Mouse (Mus musculus) kidney, adult 11 months (tissue): ENCODE measurements at regions not wholly inside any gene's neighbourhood (a gene's known extent, or its start where the extent isn't known, plus 50 kb on each side); places are given as distances from the start of the nearest gene placed in this dataset.

Experiments
- DNase-seq: peaks from one replicate; pipeline ENCODE4 v3.0.0; 2022

DNA sequence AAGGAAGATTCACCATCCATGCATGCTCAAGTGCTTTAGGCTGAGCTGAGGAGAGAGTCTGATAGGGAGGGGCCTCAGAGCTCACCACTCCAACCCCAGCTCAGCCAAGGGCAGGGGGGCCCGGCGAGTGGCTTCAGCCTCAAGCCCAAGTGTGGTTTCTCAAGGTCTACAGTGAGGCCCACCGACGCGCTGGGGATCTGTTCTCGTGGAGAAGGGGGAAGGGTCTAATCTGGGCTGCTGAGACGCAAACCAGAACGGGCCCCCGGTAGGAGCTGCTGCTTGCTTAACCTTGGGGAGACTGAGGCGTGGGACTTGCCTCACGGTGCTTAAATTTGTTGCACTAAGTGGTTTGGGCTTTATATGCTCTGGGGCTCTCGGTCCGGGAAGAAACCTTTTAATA is 70.9 kb downstream of the Asb1 start:
- no peak for DNase-seq

DNA sequence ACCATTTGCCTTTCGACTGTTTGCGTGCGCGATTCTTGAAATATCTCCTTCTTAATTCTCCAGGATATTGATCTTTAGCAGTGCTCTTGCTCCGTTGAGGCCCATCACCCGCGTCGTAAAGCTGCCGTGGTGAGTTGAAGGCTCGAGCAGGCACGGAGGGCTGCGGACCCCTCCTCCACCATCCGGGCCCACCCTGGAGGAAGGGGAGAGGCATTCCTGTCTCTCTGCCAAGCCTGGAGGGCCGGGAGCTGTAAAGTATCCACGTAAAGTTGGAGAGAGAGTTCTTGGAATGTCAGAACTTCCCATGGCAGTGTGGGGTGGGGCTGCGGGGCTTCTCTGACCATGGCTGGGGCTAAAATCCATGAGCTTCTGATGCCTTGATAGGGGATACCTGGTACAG is 71.3 kb downstream of the Asb1 start:
- no peak for DNase-seq

DNA sequence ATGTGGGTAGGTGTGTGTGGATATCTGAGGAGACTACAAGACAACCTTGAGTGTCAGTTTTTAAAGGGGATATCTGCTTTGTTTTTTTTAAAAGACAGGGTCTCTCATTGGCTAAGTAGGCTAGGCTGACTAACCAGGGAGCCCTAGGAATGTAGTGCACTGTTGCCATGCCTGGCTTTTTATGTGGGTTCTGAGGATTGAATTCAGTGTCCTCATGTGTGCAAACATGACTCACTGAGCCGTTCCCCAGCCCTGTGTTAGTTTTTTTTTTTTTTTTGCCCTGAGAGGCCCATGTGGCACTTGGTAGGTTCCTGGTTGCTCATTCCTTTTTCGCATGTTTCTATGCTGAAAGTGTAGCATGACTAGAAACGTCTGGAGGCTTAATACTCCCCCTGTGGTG is 72.6 kb downstream of the Asb1 start:
- DNase-seq = no peak

DNA sequence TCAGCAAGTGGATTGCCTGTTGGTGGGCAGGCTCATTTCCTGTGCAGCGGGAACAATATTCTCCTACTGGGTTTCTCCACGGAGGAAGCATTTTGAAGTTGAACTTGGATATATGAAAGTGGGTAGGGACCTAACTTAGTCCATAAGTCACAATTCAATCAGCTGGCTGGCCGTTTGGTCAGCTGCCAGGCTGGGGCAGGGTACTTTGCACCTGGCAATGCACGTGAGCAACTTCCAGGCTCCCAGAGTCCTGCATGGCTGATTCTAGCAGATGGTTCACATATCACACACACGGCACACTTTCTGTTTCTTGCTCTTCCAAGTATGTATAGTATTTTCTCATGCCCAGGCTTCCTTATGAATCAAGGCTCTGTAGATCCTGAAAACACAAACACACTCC is 75.1 kb downstream of the Asb1 start:
- peak; percentile 59 for DNase-seq

DNA sequence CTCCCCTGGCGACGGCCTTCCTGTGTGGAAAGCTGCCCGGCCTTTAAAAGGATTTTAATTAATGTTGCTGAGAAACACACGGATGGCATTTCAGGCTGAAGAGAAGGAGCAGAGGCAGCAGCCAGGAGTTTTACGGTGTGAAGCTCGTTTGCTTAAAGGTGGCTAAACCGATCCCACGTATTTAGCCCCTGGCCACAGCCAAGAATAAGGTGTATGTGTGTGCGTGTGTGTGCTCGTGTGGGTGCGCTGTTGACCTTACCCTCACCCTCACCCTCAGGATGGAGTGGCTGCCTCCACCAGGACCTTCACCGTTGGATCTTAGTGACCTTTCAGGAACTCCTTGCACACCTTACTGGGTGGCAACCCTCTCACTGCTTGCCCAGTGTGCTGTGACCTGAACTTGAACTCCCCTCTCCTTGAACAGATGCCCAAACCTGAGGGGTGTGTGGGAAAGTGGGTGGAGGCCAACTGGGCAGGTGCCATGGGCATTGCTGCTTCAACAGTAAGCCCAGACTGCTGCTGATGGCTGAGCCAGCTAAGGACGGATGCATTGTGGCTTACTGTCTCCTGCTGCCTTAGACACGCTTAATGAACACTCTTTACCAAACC is 78.3 kb downstream of the Asb1 start:
- peak; percentile 52 for DNase-seq

DNA sequence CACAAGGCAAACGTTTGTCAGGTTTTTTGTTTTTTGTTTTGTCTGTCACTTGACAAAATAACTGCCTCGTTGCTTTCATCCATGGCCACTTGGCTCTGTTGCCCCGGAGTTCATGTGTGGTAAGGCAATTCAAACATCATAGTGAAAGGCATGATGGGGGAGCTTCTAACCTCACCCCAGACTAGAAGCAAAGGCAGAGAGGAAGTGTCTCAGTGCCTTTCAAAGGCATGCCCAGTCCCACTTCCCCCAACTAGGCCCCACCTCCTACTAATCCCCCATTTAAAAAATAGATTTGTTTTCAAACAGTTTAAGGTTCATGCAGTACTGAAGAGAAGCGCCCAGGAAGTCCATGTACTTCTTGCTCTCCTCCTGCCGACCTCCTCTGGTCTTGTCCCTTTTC is 80.8 kb downstream of the Asb1 start:
- DNase-seq = no peak

DNA sequence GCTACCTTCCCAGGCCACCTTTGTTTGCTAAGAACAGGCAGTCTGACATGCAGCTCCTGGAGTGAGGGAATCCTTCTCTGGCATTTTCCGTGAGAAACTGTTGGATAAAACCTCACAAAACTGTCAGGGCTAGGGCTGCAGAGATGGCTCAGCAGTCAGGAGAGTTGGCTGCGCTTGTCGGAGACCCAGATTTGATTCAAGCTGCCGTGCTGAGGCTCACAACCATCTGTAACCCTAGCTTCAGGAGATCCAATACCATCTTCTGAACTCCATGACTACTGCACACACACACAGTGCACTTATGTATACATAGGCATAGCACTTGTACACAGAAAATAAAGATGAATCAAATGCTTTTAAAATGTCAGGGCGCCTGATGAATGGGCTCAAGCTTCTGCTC is 82.5 kb downstream of the Asb1 start:
- no peak for DNase-seq

DNA sequence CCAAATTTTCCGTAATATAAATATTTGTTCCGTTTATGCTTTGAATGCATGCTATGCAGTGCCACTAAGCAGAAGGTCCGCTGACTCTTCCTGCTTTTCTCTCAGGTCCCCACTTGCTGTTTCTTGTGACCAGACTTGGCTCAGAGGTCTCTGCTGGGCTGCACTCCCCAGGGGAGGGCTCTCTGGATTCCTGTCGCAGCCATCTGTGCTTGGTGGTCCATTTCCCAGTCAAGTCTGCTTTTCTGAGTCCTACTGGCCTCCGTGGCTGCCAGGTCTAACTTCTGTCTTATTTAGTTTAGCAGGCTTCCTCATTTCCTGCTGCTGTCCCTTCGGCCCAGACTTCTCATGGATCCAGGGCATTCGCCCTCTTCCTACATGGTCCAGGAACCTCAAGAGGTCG is 83.7 kb downstream of the Asb1 start:
- DNase-seq = no peak

DNA sequence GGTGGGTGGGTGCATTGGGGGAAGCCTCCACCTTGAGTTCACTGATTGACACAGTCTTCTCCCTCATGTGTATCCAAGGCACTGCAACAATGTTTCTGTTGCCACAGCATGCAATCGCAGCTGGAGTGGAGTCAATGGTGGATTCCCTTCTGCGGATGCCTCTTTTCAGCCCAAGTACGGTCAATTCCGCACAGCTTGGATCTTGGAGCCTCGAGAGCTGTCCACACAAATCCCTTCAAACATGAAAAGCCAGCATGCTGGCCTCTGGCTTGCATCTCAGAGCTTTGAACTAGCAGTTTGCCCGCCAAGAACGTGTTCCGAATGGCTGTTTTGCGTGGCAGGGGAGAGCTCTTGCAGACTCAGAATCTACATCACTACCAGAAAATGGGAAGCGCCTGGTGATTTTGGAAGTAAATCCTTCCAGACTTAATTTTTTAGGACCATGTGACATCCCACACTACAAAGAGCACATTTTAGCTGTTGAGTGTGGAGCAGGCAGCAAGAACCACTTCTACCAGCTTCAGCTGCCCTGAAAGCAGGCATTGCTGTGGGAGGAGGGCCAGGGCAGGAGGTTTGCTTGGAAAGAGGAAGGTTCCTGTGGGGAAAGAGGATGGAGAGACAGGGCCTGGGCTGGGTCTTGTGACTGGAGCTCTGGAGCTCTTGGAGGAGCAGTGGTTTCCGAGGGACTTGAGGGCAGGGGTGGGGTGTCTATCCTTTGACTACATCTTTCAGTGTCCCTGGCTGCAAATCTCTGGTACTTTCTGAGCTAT is 84.4 kb downstream of the Asb1 start:
- no peak for DNase-seq

DNA sequence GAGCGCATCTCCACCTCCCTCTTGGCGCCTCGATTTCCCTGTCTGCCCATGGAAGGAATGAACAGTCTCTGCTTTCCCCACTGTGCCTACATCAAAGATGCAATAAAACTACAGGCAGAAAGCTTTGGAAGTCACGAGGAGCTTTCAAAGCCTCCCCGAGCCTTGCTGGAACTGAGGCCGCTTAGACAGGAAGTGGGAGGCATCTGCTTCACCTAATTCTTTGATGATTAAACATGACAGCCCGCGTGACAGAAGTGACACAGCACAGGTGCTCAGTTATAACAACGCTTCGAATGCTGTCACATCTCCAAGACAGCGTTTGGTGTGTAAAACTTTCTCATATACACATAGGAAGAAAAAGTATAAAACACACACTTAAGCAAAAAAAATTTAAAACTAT is 85.7 kb downstream of the Asb1 start:
- no peak for DNase-seq

DNA sequence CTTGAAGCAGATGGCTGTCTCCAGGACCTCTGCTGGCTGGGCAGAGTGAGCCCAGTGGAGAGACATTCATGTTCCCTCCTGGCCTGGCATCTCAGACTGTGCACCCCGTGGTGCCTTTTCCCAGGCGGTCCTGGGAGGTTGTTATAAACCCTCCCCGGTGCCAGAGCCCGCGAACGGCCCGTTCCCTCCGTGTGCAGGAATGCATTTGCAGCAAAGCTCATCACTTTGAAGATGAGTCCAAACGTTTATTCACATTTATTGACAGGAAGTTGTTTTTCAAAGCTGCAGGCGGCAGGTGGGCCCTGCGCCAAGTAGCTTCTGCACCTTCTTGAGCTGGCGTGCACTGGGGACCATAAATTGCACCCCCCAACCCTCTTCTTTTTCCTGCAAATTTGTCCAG is 89.9 kb downstream of the Asb1 start:
- no peak for DNase-seq

DNA sequence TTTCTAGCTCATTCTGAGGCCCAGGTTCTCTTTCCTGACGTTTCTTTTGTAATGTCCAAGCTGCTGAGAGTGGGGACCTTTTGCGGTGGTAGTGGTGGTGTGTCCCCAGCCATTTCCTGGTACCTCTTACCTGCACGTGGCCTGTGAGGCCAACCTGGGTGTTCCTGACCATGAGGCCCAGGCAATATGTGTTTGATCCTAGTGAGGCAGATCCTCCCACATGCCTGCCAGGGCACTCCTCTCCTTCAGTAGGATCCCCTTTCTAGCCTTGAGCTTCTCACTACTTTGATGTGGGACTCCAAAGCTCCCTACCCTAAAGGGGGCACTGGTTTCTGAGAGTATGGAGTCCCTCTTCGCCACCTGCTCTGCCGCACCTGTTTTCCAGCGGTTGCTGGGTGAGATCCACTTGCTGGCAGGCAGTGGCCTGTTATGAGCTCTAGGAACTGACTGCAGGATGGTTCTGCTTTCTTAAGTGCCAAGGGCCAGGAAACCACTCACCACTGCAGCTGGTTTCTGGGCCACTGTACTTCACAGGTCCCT is 90.6 kb downstream of the Asb1 start:
- DNase-seq = no peak

DNA sequence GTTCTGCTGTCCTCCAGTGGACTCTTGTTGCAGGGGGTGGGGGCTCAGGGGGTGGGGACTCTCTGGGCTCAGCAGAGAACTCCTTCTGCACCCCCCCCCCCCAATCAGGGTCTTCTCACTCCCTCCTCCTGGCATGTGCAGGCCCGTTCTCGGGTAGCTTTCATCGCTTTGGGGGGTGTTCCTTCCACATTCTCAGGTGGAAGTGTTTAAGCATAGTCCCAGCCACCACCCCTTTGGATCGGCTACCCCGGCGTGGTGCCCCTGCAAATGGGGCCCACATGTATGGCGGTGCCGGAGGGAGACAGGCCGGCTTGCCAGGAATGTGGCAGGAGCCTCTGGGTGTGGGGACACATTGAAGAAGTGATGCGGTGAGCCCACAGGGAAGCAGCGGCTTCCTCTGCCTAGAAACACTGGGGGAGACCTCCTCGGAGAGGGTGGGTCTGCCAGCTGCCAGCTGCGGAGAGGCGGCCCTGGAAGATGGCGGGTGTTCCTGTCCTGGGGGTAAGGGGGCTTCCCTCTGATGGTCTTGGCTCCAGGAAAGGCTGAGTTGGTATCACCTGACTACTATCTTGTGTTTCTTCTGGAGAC is 92.7 kb downstream of the Asb1 start:
- no peak for DNase-seq

DNA sequence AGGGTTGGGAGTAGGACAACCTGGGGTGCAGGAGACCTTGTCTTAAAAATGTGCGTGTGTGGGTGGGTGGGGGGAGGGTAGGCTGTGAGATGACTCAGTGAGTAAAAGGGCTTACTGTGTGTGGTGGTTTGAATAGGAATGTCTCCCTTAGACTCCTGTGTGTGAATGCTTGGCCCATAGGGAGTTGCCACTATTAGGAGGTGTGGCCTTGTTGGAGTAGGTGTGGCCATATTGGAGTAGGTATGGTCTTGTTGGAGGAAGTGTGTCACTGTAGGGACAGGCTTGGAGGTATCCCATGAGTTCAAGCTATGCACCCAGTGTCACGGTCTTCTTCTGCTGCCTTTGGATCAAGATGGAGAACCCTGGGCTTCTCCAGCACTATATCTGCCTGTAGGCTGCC is 96.2 kb downstream of the Asb1 start:
- DNase-seq = no peak

DNA sequence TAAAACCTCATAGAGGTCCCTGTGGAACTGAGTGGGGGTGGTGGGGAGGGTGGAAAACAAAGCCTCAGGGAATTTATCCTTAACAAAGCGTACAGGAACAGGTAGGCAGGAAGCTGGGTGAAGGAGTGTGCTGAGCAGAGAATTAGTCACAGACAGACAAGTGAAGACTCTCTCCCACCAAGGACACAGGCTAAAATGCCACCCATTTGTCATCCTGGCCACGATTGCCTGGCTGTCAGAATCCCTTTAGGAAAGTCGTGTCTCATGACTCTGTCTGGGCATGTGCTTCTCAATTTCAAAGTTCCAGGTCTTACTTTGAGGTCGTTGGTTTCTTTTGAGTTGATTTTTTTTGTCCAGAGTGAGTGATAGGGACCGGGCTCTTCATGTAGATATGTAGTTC is 100.2 kb downstream of the Asb1 start:
- no peak for DNase-seq

DNA sequence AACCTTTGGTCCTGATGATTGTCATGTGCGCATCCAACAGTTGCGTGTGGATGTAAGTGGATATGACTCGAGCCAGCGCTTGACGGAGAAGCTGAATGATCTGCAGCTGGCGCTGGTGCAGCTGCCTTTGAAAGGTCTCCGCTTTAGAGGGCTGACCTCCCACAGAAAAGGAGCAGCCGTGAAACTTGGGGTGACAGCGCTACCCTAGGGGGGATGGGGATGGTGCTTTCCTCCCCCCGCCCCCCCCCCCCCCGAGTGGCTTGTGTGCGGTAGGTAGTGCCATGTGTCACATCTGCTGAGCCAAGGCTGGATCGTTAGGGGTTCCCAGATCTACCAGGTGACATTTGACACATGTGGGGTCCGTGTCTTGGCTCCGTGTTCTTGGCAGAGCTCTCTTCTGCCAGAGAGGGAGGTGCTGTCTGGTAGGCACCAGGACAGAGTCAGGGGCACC is 118.7 kb downstream of the Asb1 start:
- no peak for DNase-seq

DNA sequence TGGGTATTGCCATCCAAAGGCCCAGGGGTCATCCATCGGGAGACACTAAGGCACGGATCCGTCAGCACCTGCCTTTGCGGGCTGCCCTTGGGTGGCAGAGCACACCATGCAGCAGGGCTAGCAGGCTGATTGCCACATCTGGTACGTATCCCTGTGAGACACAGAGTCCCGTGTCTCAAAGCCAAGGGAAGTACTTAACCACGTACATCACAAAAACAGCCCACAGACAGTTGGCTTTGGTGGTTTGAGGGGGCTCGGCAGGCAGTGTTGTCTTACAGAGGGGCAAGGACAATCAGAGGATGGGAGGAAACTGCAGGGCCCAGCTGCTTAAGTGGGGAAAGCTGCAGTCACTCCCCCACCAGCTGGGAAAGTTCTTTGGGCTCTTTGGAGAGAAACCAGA is 119.1 kb downstream of the Asb1 start:
- DNase-seq = no peak

DNA sequence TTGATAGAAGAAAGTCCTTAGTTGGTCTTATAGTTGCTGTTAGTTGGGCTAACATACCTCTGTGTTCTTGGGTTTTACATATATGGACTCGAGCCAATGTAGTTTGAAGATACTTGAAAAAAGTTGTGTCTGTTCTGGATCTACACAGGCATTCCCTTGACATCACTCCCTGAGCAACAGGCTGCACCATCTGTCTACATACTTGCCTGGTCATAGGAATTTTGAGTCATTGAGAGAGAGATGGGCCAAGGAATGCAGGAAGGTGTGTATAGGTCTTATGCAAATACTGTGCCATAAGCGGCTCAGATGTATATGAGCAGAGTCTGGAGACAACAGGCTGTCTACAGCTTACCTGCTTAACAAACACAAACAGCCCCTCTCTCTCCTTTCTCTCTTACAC is 122.9 kb downstream of the Asb1 start:
- no peak for DNase-seq

DNA sequence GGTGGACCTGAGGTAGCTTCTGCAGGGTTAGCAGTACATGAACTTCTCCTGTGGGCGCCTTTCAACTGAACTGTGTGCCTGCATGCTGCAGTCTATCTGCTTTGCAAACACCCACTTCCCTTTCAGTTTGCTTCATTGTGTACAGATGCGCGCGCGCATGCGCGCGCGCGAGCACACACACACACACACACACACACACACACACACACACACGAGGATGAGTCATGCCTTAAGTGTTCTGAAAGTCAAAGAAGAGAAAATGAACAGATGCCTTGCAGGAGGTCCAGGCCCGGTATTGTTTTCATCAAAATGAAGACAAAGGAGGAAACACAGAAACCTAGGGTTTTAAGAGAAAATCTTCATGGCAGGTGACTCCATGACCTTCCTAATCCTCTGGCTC is 124.3 kb downstream of the Asb1 start:
- DNase-seq = no peak

DNA sequence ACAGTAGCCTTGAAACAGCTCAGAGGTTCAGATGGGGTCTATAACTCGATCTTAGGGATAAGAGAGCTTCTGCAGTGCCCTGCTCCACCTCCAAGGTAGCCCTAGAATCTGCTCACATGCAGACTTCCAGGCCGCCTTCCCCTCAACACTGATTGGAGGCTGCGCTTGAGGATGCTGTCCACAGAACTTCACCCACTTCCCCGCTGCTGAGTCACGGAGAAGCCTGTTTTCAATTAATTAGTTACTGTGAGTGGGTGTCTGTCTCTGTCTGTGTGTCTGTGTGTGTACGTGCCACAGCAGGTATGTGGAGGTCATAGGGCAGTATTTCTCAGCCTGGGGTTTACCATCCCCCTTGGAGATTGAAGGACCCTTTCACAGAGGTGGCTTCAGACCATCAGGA is 128.2 kb downstream of the Asb1 start:
- no peak for DNase-seq

DNA sequence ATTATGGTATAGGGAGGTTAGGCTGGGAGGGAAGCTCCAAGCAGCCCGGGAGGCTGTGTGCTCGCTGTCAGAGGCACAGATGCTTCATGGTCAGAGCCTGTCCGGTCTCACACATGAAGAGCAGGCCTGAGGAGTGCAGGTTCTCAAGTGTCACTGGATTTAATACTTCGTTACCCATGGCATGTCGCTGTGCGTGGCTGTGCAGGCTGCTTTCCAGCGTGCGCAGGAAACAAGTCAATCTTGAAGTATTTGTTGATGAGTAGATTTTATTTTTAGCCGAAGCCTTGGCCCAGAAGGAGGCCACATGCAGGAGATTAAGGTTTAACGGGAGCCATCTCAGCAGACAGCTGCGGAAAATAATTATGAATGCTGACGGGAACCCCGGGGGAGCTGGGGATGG is 130.3 kb upstream of the Twist2 start:
- DNase-seq = peak; percentile 6

DNA sequence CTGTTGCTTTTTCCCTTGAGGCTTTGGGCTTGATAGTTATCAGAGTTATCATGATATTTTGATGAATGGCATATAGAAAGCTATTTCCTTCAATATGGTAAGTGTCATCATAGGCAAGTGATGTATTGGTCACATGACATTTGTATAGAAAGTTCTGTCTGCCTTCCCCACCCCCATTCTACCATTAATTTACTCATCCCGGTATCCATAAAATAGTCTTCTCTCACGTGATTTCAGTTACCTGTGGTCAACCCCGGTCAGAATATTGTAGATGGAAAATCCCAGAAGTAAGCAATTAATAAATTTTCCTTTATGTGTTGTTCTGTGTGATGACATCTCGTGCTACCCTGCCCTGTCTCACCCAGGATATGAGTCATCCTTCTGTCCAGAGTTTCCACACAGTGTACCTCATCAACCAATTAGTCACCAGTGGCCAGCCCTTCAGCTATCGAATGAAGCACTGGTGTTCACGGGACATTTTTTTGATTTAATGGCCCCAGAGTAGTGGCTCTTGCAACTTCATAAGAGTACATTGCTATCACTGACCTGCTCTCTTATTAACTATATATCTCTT is 127.1 kb upstream of the Twist2 start:
- DNase-seq = no peak

DNA sequence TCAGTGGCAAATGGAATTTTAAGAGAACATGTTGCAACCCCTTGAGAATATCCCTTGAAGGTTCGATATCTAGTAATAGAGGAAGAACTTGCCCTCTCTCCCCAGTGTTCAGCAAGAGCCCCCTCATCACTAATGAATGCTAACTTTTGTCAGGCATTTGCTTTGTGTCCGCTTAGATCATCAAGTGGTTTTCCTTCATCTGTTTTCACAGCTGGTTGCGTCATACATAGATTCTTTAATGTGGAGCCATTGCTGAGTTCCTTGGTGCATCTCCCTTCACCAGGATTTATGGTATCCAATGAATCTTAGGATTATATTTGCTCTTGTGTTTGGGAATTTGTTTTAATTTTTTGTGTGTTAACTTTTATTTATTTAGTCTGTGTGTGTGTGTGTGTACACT is 124.2 kb upstream of the Twist2 start:
- DNase-seq = no peak

DNA sequence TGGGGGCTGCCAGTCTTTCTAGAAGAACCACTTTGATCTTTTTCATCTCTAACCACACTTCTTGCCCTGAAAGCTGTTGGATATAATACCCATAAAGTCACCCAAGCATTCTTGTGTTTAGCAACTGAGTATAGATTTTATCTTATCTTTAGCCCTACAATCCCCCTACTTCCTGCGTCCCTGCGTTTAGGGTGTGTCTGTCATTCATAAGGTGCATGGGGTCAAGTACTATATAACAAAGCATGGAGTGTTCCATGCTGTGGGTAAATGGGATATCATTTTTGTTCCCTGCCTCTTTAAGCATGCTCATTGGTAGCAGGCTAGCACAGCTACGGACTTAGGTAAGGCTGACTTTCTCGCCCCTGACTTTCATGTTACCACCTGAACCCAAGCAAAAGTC is 122.5 kb upstream of the Twist2 start:
- DNase-seq = no peak
